Mouse (Mus musculus): ENCODE results near the gene 1700047I17Rik2. TPM values are rescaled to one million over a fixed set of nuclear protein-coding genes. Genes with fewer than 3 reads are reported as not detected.
"Not testable (repeated sequence)": the region's sequence is repeated elsewhere in the genome, so short reads cannot be mapped to it uniquely, and the experiment has no call there.

The 1700047I17Rik2 gene
- total RNA-seq (2021): 1 to 10 TPM in 1 of 2 experiments, not detected in 1; 1.9 TPM

DNA sequence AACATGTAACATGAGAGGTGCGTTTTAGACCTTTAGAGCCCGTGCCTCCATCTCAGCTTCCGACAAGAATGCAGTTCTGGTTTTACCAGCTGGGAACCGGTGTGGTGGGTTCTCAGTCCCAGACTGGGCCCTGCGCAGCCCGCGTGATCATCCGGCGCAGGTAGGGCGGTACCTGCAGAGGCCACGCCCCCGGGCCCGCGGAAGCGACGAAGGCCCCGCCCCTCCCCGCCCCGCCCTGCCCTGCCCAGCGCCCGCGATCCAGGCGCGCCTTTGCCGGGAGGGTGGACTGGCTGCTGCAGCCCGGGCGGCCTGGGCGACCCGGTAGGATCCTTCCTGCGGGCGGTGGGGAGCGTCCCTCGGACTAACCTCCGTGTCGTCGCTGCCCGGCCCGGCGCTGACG, at the start of gene 1700047I17Rik2:
TSS of gene 1700047I17Rik2 (plus strand) at position 287 of the 400 bp plus-strand sequence.
- DNase-seq (ENCODE audit: low spot score in 2 of 2); intact Hi-C loops (cut with DNase I): not testable (repeated sequence)

DNA sequence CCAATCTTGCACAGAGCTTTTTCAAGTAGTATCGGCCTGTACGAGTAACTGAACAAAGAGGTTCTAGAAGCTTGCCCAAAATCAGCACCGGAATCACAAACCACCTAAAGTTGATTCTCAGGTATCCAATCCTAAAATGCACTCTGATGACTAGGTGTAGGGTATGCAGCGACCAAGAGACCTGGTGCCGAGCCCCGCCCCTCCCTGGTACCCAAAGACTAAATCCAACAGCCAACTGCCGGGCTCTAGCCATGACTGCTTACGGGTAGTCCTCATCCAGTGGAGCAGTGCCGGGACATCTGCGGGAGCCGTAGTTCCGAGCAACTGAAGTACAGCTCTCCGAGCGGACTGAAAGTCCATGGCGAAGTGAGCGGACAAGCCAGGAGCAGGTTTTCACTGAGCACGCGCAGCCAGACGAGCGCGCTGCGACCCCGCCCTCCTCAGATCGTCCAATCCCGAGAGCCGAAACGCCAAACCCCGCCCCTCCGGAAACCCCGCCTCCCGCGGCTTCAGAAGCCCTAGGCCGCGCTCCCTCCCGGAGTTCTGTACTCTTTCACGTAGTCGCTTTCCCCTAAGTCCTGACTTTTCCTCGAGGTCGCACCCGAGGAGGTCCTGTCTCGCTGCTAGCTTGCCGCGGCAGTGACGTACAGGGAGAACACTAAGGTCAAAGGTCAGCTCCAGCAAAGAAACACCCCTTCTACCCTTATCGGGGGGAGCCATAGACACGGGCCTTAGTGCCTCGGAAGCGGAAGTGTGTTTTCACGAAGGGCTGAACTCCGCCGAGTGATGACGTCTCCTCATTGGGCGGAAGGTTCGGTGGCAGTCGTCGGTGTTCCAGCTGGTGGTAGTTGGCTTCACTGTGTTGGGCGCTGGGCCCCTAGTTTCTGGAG, 44.6 kb upstream of the 1700047I17Rik2 start, which contains the start of gene Srp54b:
TSS of gene Srp54b (plus strand) at position 546 of the 890 bp plus-strand sequence.
- intact Hi-C loops (cut with DNase I); DNase-seq (ENCODE audit: low spot score in 2 of 2): not testable (repeated sequence)

DNA sequence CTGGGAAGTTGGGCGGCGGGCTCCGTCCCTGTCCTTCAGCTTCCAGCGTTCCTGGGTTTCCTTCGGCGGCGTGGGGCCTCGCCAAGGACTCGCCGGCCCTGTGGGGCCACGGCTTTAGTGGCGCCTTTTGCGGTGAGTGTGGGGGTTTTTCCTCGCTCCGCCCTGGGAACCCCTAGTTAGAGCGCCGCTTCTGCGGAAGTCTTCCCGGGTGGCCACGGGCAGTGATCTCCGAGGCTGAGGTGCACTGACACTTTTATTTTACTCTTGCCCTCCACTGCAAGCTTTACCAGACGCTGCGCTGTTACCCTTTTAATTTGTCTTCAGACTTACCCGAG, 44.0 kb upstream of the 1700047I17Rik2 start:
- DNase-seq (ENCODE audit: low spot score in 2 of 2); intact Hi-C loops (cut with DNase I): not testable (repeated sequence)

DNA sequence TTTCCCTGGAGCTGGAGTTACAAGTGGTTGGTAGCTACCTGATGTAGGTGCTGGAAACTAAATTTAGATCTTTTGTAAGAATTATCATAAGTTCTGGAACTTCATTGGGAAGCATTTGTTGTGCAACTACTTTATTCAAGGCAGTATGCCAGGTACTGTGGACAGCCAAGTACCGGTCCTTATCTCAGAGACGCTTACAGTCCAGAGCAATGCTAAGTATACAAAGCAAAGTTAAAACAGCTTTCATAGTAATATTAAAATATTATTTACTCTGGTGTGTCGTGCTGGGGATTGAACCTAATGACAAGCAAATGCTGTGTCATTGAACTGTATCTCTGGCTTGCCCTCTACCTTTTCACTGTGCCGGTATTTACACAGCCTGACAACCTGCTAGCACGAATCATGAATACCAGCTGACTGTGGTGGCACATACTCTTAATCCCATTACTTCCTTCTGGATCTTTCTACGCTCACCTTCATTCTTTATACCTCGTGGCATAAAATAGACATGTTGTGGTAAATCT, 32.3 kb upstream of the 1700047I17Rik2 start:
- DNase-seq (ENCODE audit: low spot score in 2 of 2); intact Hi-C loops (cut with DNase I): not testable (repeated sequence)

DNA sequence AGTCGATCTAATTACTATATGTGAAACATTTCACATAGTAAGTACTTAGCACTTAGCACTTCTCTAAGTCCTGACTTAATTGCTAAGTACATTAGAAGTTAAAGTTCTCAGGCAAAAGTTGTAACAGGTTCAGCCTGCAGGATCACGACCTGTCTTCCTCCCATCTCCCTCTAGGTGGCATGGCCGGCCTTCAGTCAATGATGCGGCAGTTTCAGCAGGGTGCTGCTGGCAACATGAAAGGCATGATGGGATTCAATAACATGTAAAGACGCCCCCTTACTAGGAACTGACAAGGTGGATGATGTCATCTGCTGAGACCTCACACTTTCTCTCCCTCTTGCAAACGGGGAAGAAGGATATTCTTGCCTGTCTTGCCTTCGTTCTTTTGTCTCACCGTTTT, 11.7 kb upstream of the 1700047I17Rik2 start:
- DNase-seq (ENCODE audit: low spot score in 2 of 2): not testable (repeated sequence)

DNA sequence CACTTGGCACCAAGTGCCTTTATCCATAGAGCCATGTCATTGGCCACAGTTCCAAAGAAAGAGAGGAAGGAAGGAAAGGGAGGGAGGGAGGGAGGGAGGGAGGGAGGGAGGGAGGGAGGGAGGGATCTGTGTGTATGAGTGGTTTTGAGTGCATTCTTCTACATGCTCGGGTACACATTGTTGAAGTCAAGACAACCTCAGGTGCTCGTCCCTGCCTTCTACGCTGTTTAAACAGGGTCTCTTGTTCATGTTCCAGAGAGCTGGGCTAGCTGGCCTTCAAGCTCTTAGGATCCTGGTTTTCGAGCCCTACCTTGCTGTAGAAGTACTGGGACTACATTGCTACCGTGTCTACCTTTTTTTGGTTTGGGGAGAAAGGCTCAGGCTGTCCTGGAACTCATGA, 10.3 kb upstream of the 1700047I17Rik2 start:
- intact Hi-C loops (cut with DNase I); DNase-seq (ENCODE audit: low spot score in 2 of 2): not testable (repeated sequence)

More for the DNA sequence above, 11.7 kb upstream of the 1700047I17Rik2 start:
- intact Hi-C loops (cut with DNase I): not testable (repeated sequence)

DNA sequence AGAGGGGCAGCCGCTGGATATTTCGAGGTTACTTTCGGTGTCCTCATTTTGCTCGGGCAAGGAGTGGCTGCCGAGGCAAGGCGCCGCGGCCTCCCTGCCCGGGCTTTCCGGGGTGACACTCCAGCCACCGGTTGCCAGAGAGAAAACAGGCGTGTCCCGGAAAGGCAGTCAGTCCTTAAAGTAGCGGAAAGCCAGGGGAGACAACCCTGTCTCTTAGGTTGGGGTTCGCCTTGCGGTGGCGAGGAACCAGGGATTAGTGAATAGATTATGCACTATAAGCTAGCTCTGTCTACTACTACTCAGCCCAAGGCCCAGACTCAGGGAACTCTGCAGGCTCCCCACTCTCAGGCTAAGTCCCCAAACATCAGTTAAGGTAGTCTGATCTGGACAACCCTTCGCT, 407 bp downstream of the 1700047I17Rik2 start:
- intact Hi-C loops (cut with DNase I); DNase-seq (ENCODE audit: low spot score in 2 of 2): not testable (repeated sequence)

DNA sequence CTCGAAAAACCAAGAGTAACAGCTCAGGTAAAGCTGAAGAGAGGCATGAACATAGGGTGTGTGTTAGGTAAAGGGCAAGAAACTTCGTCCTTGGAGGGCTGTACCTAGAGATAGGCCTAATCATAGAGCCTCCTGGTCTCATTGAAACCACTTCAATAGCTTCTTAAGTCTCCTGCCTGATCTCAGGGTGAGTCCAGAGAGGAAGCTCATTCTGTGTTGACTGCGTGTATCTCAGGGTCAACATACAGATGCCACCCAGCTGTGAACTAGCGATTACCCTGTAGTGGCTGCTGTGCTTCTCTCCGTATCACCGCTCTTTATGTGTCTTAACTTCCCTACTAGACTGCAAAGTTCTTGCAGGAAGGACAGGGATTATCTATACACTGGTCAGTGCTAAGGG, 13.6 kb downstream of the 1700047I17Rik2 start:
- DNase-seq (ENCODE audit: low spot score in 2 of 2); intact Hi-C loops (cut with DNase I): not testable (repeated sequence)

DNA sequence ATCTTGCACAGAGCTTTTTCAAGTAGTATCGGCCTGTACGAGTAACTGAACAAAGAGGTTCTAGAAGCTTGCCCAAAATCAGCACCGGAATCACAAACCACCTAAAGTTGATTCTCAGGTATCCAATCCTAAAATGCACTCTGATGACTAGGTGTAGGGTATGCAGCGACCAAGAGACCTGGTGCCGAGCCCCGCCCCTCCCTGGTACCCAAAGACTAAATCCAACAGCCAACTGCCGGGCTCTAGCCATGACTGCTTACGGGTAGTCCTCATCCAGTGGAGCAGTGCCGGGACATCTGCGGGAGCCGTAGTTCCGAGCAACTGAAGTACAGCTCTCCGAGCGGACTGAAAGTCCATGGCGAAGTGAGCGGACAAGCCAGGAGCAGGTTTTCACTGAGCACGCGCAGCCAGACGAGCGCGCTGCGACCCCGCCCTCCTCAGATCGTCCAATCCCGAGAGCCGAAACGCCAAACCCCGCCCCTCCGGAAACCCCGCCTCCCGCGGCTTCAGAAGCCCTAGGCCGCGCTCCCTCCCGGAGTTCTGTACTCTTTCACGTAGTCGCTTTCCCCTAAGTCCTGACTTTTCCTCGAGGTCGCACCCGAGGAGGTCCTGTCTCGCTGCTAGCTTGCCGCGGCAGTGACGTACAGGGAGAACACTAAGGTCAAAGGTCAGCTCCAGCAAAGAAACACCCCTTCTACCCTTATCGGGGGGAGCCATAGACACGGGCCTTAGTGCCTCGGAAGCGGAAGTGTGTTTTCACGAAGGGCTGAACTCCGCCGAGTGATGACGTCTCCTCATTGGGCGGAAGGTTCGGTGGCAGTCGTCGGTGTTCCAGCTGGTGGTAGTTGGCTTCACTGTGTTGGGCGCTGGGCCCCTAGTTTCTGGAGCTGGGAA, 30.5 kb downstream of the 1700047I17Rik2 start, which contains the start of gene Srp54c:
TSS of gene Srp54c (plus strand) at position 543 of the 894 bp plus-strand sequence.
- intact Hi-C loops (cut with DNase I): not testable (repeated sequence)

DNA sequence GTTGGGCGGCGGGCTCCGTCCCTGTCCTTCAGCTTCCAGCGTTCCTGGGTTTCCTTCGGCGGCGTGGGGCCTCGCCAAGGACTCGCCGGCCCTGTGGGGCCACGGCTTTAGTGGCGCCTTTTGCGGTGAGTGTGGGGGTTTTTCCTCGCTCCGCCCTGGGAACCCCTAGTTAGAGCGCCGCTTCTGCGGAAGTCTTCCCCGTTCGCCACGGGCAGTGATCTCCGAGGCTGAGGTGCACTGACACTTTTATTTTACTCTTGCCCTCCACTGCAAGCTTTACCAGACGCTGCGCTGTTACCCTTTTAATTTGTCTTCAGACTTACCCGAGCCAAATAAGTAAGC, 31.1 kb downstream of the 1700047I17Rik2 start:
- intact Hi-C loops (cut with DNase I); DNase-seq (ENCODE audit: low spot score in 2 of 2): not testable (repeated sequence)

More for the DNA sequence above, 30.5 kb downstream of the 1700047I17Rik2 start, which contains the start of gene Srp54c:
- not testable (repeated sequence) for DNase-seq (ENCODE audit: low spot score in 2 of 2)

DNA sequence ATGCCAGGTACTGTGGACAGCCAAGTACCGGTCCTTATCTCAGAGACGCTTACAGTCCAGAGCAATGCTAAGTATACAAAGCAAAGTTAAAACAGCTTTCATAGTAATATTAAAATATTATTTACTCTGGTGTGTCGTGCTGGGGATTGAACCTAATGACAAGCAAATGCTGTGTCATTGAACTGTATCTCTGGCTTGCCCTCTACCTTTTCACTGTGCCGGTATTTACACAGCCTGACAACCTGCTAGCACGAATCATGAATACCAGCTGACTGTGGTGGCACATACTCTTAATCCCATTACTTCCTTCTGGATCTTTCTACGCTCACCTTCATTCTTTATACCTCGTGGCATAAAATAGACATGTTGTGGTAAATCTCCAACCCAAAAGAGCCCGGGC, 42.9 kb downstream of the 1700047I17Rik2 start:
- DNase-seq (ENCODE audit: low spot score in 2 of 2); intact Hi-C loops (cut with DNase I): not testable (repeated sequence)

DNA sequence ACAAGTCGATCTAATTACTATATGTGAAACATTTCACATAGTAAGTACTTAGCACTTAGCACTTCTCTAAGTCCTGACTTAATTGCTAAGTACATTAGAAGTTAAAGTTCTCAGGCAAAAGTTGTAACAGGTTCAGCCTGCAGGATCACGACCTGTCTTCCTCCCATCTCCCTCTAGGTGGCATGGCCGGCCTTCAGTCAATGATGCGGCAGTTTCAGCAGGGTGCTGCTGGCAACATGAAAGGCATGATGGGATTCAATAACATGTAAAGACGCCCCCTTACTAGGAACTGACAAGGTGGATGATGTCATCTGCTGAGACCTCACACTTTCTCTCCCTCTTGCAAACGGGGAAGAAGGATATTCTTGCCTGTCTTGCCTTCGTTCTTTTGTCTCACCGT, 62.6 kb downstream of the 1700047I17Rik2 start:
- intact Hi-C loops (cut with DNase I); DNase-seq (ENCODE audit: low spot score in 2 of 2): not testable (repeated sequence)

DNA sequence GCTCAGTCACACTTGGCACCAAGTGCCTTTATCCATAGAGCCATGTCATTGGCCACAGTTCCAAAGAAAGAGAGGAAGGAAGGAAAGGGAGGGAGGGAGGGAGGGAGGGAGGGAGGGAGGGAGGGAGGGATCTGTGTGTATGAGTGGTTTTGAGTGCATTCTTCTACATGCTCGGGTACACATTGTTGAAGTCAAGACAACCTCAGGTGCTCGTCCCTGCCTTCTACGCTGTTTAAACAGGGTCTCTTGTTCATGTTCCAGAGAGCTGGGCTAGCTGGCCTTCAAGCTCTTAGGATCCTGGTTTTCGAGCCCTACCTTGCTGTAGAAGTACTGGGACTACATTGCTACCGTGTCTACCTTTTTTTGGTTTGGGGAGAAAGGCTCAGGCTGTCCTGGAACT, 64.0 kb downstream of the 1700047I17Rik2 start:
- DNase-seq (ENCODE audit: low spot score in 2 of 2); intact Hi-C loops (cut with DNase I): not testable (repeated sequence)

Other genes with a start within 250 kb of the 1700047I17Rik2 start
- not detected for gene Gm20403, start 213.1 kb upstream of the 1700047I17Rik2 start, total RNA-seq (2021)
- gene Baz1a, start 185.2 kb upstream of the 1700047I17Rik2 start, total RNA-seq (2021): 1 to 10 TPM; 2.4 to 5.3 TPM
- 10 to 100 TPM in 1 of 2 experiments, 1 to 10 TPM in 1; 8.2 to 13.2 TPM for gene 2700097O09Rik, start 119.5 kb upstream of the 1700047I17Rik2 start, total RNA-seq (2021)
- gene Srp54a, start 119.3 kb upstream of the 1700047I17Rik2 start, total RNA-seq (2021): 10 to 100 TPM; 83.0 to 84.9 TPM
- 10 to 100 TPM; 18.2 TPM for gene Fam177a, start 75.1 kb upstream of the 1700047I17Rik2 start, total RNA-seq (2021)
- gene Srp54b, start 44.5 kb upstream of the 1700047I17Rik2 start, total RNA-seq (2021): 10 to 100 TPM; 51.8 to 57.4 TPM
- 10 to 100 TPM; 36.0 to 37.3 TPM for gene Srp54c, start 30.6 kb downstream of the 1700047I17Rik2 start, total RNA-seq (2021)
- 1 to 10 TPM; 7.5 to 8.7 TPM for gene 1110008L16Rik, start 100.0 kb downstream of the 1700047I17Rik2 start, total RNA-seq (2021)
- gene Ppp2r3c, start 103.4 kb downstream of the 1700047I17Rik2 start, total RNA-seq (2021): 10 to 100 TPM; 11.0 to 13.0 TPM
- 100 to 1,000 TPM; 129 to 136 TPM for gene Psma6, start 184.6 kb downstream of the 1700047I17Rik2 start, total RNA-seq (2021)

Data from left cerebral cortex, postnatal 36 days (tissue).